Mouse (Mus musculus): ENCODE measurements around the gene Kremen2.

Kremen2 gene

GRCm38 (mm10) chr17:23761155-23761554, 15.5 kb upstream of the Kremen2 start:
- in situ Hi-C loops (cut with MboI) = no loop called here

- in situ Hi-C loops (cut with MboI) = no loop called here
Observed at GRCm38 (mm10) chr17:23760231-23760630, 14.6 kb upstream of the Kremen2 start.

- in situ Hi-C loops (cut with MboI) = no loop called here
Observed at GRCm38 (mm10) chr17:23758801-23759200, 13.2 kb upstream of the Kremen2 start.

DNA sequence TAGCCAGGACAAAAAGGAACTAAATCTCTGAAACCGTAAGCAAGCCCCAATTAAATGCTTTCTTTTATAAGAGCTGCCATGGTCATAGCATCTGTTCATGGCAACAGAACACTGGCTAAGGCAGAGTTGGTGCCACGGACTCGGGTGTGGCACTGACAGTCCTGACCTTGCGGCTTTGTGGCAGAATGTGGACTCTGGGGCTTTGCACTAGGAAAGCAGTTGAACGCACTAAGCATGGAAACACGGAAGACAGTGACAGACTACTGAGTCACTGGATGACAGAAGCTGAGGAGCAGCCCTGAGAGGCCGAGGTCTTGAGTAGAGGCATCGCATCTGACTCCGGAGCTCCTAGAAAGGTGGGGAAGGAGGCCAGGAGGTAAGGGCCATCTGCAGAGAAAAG, 11.9 kb upstream of the Kremen2 start:
- in situ Hi-C loops (cut with MboI) = no loop called here

- in situ Hi-C loops (cut with MboI) = no loop called here
Observed at GRCm38 (mm10) chr17:23755689-23756088, 10.1 kb upstream of the Kremen2 start.

- in situ Hi-C loops (cut with MboI) = no loop called here
Observed at GRCm38 (mm10) chr17:23749400-23750191, 4.0 kb upstream of the Kremen2 start.

- in situ Hi-C loops (cut with MboI) = no loop called here
Observed at GRCm38 (mm10) chr17:23748631-23749391, 3.2 kb upstream of the Kremen2 start.

DNA sequence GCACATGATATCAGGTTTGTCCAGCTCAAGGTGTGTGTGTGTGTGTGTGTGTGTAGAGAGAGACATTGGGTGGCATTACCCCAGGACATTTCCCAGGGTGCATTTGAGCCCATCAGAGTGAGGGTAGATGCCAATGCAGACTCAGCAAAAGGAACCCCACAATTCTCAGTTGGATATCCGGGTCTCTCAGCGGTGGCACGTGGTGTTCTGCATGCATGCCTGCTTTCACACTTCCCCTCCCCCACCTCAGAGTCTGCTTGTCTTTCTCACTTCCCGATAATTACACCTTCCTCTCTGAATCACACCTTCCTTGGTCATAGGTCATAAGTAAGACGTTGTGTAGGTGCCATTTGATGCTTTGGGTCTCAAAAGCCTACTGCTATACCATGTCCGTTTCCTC, 2.4 kb upstream of the Kremen2 start:
- in situ Hi-C loops (cut with MboI) = no loop called here

DNA sequence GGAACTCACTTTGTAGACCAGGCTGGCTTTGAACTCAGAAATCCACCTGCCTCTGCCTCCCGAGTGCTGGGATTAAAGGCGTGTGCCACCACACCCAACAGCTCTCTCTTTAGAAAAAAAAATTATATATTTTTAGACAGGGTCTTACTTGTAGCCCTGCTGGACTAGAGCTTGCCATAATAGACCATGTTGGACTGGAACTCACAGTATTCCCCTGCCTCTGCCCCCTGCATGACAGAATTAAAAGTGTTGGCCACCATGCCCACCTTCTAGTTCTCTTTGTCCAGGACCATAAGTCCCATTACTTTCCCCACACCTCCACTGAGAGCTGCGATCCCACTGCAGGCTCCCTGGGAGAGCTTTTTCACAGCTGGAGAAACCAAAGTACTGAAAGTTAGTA, 1.8 kb upstream of the Kremen2 start:
- in situ Hi-C loops (cut with MboI) = no loop called here

GRCm38 (mm10) chr17:23746767-23747166, 1.1 kb upstream of the Kremen2 start:
- in situ Hi-C loops (cut with MboI) = no loop called here

- in situ Hi-C loops (cut with MboI) = no loop called here
Observed at GRCm38 (mm10) chr17:23746311-23746710, 678 bp upstream of the Kremen2 start.

DNA sequence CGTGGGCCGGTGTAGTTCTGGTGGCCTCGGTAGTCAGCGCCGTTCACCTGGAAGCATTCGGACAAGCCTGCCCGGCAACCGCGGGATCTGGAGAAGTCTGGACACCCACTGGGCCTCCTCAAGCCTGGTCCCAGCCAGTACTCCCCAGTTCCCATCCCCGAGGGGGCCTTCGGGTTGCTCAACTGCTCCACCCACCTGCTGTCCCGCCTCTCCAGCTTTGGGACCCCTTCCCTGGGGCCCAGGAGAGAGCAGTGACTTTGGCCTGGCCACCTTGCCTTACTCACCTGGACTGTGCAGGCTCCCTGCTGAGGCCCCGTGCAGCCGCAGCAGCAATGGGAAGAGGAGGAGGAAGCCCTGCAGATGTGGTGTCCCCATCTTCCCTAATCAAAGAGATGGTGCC, 982 bp downstream of the Kremen2 start:
- in situ Hi-C loops (cut with MboI) = no loop called here

DNA sequence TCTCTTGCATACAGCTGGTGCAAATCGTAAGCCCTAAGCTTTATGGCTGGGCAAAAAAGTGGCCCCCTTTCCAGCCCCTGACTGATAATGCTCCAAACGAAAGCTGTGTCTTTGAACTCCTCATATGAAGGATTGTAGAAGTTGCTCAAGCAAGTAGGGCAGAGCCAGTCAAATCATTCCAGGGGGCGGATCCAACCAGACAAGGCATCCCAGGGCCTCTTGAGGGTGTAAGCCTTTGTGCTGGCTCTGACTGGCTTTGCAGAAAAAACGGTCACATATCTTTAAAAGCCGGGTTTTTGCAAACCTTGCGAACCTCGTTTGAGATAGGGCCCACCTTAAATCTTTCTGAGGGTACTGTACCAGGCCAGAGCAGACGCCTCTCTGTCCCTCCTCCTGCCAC, 1.6 kb downstream of the Kremen2 start:
- in situ Hi-C loops (cut with MboI) = no loop called here

DNA sequence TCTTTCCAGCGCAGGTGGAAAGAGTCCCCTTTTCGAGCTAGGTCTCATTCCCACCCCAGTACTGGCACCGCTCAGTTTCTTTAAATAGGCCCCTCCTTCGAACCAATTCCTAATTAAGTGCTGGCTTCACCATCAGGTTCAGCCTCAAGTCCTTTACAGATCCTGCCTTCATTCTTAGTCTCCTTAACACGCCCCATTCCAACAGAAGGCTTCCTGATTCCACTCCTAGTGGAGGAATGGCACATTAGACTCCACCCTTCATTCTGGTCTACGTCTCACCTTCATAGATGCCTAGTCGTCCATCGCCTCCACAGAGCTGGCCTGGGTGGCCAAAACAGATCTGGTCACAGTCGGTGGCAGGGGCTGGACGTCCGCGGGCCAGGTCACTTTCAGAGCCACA, 2.7 kb downstream of the Kremen2 start:
- in situ Hi-C loops (cut with MboI) = no loop called here

DNA sequence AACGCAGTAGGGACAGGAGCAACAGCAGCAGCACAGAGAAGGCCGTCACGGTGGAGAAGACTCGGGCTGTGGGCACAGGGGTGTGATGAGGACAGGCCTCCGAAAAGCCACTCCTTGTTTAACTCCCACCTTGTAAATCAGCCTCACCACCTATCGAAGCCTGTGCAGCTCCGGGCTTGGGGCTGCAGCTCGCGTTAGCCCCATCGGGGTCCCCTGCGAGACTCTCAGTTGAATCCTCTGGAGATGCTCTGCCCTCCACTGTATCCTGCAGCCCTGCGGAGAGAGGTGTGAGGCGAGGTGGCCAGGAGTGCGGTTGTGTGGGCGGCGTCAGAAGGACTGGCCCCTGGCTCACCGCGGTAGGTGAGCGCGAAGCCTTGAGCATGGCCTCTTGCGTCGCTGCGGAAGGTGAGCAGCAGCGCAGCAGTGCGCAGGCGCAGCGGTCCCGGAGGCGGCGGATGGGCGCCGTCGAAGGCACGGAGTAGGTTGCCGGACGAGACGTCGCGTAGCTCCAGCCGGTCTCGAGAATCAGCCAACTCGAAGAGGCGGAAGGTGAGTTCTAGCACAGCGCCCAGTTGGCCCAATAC, 3.3 kb downstream of the Kremen2 start:
- in situ Hi-C loops (cut with MboI) = no loop called here

DNA sequence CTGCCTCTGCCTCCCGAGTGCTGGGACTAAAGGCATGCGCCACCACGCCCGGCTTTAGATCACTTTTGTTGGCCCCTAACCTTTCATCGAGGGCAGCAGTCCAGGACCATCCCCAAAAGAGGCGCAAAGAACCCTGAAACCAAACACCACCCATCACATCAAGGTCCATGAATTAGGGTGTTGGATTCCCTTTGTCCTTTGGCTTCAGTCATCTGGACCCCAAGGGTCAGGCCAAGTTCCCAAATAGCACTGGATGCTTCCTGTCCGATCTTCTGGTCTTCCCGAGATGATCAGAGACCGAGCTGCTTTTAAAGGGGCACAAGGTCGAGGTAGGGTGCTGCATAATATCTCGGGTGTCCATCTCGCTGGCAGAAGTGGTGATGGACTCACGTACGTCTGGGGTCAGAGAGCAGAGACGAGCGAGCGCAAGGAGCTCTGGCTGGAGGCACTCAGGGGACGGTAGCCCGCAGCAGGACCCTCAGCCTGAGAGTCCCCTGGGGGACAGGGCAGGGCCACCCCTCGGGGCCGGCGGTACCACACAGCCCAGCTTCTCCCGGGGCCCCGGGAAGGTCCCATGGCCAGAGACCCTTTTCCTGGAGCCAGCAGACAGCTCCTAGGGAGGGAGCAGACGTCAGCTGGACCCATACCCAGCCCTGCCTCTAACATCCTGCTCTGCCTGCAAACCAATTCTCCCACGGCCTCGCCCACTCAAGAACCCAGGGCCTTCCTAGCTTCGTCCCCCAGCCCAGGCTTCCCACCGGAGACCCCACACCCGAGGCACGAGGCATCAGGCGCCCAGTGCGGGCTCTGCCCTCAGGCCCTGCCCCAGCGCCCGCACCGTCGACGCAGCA, 4.0 kb downstream of the Kremen2 start:
- in situ Hi-C loops (cut with MboI) = no loop called here

- in situ Hi-C loops (cut with MboI) = no loop called here
Observed at GRCm38 (mm10) chr17:23740598-23741021, 5.0 kb downstream of the Kremen2 start, which contains the start of gene Paqr4. Paqr4 (minus strand) TSS chr17:23740867.

DNA sequence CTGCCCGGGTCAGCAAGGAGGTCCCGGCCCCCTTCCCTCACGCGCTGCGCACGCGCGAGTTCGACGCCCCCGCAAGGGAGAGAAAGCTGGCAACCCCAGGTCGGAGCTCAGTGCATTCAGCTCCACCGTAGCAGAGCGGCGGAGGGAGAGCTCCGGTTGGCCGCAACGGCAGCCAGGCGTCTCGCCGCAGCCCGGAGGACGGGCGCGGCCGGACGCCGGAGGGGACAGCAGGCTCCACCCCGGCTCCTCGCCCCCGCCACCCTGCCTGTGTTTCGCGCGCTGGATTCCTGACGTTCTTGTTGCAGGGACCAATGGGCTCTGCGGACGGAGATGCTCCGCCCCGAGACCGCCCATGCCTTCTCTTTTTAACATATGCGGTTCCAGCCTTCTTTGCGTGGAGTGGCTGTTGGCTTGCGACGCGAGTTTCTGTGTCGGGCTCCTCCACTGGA, 5.5 kb downstream of the Kremen2 start:
- in situ Hi-C loops (cut with MboI) = no loop called here

DNA sequence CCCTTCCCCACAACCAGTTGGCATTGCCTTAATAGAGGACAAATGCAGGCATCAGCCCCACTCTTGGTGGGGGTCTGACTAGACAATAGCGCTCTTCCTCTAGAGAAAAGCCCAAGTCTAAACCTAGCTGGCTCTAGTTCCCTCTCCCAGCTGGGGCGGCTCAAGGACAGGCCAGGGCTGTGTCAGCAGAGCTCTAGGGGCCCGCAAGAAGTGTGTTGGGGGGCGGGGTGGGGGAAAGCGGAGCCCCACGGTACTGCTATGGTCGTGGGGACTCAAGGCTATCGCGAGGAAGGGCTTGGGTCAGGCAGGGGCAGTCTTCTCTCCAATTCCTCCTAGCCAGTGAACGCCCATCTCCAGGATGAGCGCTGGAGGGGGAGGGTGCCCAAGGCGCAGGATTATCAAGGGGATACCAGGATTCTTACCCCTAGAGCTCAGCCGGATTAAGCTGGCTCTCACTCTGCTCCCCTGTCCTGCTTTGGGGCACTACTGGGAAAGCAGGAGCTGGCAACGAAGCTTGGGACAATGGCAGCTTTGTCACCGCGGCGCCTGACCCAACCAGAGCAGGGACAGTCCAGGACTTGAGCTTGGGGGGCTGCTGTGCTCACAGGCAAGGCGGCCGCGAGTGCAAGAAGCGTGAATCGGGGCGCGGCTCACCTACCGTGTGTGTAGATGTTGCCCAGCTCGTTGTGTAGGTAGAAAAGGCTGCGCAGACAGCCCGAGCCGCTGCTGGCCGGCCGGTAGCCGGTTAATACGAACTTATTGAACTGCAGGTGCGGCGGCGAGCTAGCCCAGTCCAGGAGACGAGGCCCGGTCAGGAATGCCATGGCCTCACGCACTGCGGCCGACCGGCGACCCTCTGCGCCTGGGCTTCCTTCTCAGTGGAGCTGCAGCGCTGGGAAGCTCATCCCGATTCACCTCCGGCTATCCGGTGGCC, 6.2 kb downstream of the Kremen2 start:
- in situ Hi-C loops (cut with MboI) = no loop called here

GRCm38 (mm10) chr17:23738836-23739201, 6.8 kb downstream of the Kremen2 start:
- in situ Hi-C loops (cut with MboI) = no loop called here

All from mature B cell (primary cell).